Mouse (Mus musculus) activated CD4-positive, CD25-positive, alpha-beta regulatory T cell, adult 9 weeks (primary cell): ENCODE data around the gene Gm3183. TPM values are rescaled to one million over a fixed set of nuclear protein-coding genes. Genes with fewer than 3 reads are reported as not detected.

Experiments used
- polyA plus RNA-seq: library from polyadenylated mRNA; unstranded; fragments of 100-300 nt; shearing (Covaris generic); gene quantifications from one replicate; pipeline ENCODE4 v1.2.1, GENCODE M21; 2017

The Gm3183 gene
- not detected for polyA plus RNA-seq

DNA sequence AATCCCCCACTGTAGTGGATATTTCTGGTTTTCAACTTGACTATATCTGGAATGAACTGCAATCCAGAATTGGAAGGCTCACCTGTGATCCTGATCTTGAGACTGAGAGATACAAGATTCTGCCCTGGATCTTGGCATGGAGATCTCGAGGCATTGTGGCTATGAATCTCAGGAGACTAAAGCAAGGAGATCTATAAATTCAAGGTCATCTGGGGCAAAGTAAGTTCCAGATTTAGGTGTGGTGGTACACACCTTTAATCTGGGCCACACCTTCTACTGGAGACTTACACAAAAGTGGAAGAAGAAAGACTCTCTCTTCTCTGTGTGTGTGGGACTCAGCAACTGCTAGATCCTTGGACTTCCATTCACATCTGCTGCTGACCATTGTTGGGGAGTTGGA lies at the start of gene Gm3183:
Gm3183 (plus strand) TSS at position 301 of the 400 bp plus-strand sequence.

Other genes starting within 250 kb of the Gm3183 start
- not detected for gene Gm3147, start 249.1 kb upstream of the Gm3183 start, polyA plus RNA-seq
- gene Gm6509, start 241.5 kb upstream of the Gm3183 start, polyA plus RNA-seq = not detected
- not detected for gene Gm6205, start 217.1 kb upstream of the Gm3183 start, polyA plus RNA-seq
- gene Gm6367, start 123.2 kb downstream of the Gm3183 start, polyA plus RNA-seq = not detected
- gene Gm7942, start 241.5 kb downstream of the Gm3183 start, polyA plus RNA-seq = not detected